Comparison of ENCODE assay signal across 10 mouse cellular contexts in the genomic region with DNA sequence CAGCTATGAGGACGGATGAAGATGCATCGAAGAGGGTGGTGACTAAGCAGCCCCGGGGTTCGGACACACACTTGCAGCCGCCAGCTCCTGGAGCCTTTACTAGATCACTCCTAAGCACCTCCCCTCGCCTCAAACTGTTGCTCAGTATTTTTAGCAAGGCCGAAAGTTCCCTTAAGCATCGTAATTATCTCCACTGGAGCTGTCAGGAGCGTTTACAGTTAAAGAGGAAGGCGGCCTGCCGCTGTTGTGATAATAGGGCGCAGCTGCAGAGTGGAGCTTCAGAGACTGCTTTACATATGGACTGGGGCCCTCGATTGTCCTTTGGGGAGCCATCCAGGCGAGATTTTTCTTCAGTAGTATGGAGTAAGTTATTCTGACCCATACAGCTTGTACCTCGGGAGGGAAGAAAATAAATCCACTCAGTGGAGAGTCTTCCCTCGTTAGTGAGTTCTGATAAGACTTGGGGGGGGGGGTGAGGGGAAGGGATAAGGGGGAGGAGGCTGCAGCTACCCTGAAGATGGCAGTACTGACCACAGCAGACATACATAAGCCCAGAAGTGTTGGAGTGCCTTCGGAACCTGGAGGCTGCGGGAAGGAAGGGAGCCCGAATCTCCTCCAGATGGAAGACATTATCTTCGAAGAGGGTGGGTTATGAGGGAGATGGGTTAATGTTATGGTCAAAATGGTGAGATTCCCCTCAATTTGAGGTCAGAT.
DNase-seq lines count a peak whose midpoint lies in the region; ATAC-seq lines count a peak whose summit lies in the region.
"Had no signal": no experiment of that assay in that cellular context is flagged by ENCODE, and none has a peak within 500 bp of the region (broad histone marks: within the 10 kb centered on the region; RNA-seq: fewer than 3 reads in every experiment).

No protein-coding gene starts in this region.

- 10% methylated on average over 20 of the region's 20 CpGs for WGBS in heart, embryonic 10.5 days
- WGBS in intestine, embryonic 16.5 days: 24% methylated on average over 20 of the region's 20 CpGs

- DNase-seq in heart, embryonic 10.5 days (ENCODE audit: low spot score): peak; percentile 65
- DNase-seq in heart, postnatal 36 days: no peak
- peak; percentile 6 to 8 for DNase-seq in right cerebral cortex, adult 2 months (ENCODE audit: low spot score in 2 of 2)
- no peak for DNase-seq in right cerebral cortex, postnatal 14 days
- peak; percentile 39 for DNase-seq in telencephalon, adult 2 months (ENCODE audit: low read depth, low spot score)
- no peak for DNase-seq in layer of hippocampus, adult 9-10 months (ENCODE audit: low spot score)
- DNase-seq in lung, postnatal 4 days: no peak
- DNase-seq: thymus, adult 18-20 months had no signal

- intact Hi-C loops in heart, postnatal 36 days (cut with DNase I): no loop called here

- H3K4me2 ChIP-seq in intestine, embryonic 16.5 days (ENCODE audit: low read depth, low read length): no peak overlapping the region

- no peaks in the 10 kb centered on the region for H3K27me3 ChIP-seq in heart, embryonic 10.5 days (ENCODE audit: insufficient read depth, poor library complexity, severe bottlenecking)
- H3K27me3 ChIP-seq in intestine, embryonic 16.5 days (replicated peaks; ENCODE audit: control insufficient read depth, insufficient read depth, low read length): no peaks in the 10 kb centered on the region

- 0 out of 2 replicates have a peak, but pooled peaks cover 14% of the 10 kb centered on the region for H3K4me1 ChIP-seq in heart, embryonic 10.5 days
- peaks cover 4% of the 10 kb centered on the region; the same call in 1 of the 2 replicates for H3K4me1 ChIP-seq in intestine, embryonic 16.5 days (ENCODE audit: control insufficient read depth, insufficient read depth, low read length)

- peak; percentile 58 for ATAC-seq in intestine, embryonic 16.5 days

- H3K9ac ChIP-seq in intestine, embryonic 16.5 days (ENCODE audit: low read depth, low read length): no peak overlapping the region

- H3K4me3 ChIP-seq in heart, embryonic 10.5 days: peak overlapping the region; percentile 34
- H3K4me3 ChIP-seq in intestine, embryonic 16.5 days (ENCODE audit: low read length): no peak overlapping the region
- H3K4me3 ChIP-seq: layer of hippocampus, adult 2 months had no signal

- H3K36me3 ChIP-seq in heart, embryonic 10.5 days: no peaks in the 10 kb centered on the region
- H3K36me3 ChIP-seq in intestine, embryonic 16.5 days (ENCODE audit: control insufficient read depth, insufficient read depth, low read length): no peaks in the 10 kb centered on the region

- no peaks in the 10 kb centered on the region for H3K9me3 ChIP-seq in heart, embryonic 10.5 days
- H3K9me3 ChIP-seq in intestine, embryonic 16.5 days (ENCODE audit: control insufficient read depth, low read length): no peaks in the 10 kb centered on the region

- no peak overlapping the region for H3K27ac ChIP-seq in heart, embryonic 10.5 days
- H3K27ac ChIP-seq in intestine, embryonic 16.5 days (ENCODE audit: low read length): peak overlapping the region; percentile 4; the same call in 1 of the 2 replicates
- H3K27ac ChIP-seq: layer of hippocampus, adult 2 months had no signal

Comparison
In these comparisons a context has a peak if more than half of its experiments do, and no peak if none do; other contexts are left out.
1. DNase-seq: peak in heart, embryonic 10.5 days (single experiment), right cerebral cortex, adult 2 months (2 of 2) and telencephalon, adult 2 months (single experiment); none in heart, postnatal 36 days (0 of 2), right cerebral cortex, postnatal 14 days (single experiment), layer of hippocampus, adult 9-10 months (single experiment) and lung, postnatal 4 days (0 of 2).